Mouse (Mus musculus) kidney, adult 9 months (tissue): ENCODE data around the gene Carns1.

Experiments
- DNase-seq: peaks from one replicate; pipeline ENCODE4 v3.0.0; 2022

The Carns1 gene

GRCm38 (mm10) chr19:4201291-4201909 is 26.1 kb upstream of the Carns1 start, which contains the start of gene Rad9a:
Rad9a (minus strand) TSS chr19:4201662.
- DNase-seq: peak; percentile 98

- no peak for DNase-seq
These were observed 21.9 kb upstream of the Carns1 start for GRCm38 (mm10) chr19:4197180-4197579.

DNA sequence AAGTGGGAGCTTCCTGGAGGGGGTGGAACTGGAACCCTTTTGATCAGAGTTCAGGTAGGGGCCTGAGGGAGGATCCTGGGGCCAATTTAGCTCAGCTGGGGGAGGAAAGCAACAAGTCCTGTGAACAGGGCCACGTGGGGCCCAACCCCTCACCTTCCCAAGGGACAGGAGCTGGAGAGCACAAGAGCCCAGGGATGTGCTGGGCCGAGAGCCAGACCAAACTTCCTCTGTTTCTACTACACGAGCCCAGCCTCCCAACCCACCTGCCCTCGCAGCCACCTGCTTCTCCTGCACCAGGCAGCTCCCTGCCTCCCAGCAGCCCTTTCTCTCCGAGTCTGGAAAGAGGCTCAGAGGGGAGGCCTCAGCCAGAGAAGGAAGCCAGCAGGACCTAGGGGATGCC is 21.3 kb upstream of the Carns1 start:
- DNase-seq: no peak

DNA sequence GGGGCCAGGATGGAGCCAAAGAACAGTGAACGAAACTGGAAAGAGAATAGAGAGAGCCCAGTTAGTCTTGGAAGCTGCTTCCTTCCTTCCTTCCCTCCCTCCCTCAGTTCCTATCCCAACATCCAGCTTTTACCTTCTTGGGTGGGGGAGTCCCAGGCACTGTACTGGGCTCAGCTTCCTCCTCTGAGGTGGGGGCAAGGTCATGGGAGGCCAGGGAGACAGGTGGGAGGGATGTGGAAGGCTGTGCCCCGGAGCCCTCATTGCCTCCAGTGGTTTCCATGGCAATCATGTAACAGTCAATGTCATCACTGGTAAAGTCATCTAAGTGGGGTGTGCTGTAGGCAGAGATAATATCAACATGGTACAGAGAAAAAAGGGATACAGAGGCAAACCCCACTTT is 20.8 kb upstream of the Carns1 start:
- no peak for DNase-seq

GRCm38 (mm10) chr19:4194776-4195650 is 19.7 kb upstream of the Carns1 start:
- no peak for DNase-seq

- DNase-seq: no peak
These were observed 18.9 kb upstream of the Carns1 start for GRCm38 (mm10) chr19:4194021-4194724.

DNA sequence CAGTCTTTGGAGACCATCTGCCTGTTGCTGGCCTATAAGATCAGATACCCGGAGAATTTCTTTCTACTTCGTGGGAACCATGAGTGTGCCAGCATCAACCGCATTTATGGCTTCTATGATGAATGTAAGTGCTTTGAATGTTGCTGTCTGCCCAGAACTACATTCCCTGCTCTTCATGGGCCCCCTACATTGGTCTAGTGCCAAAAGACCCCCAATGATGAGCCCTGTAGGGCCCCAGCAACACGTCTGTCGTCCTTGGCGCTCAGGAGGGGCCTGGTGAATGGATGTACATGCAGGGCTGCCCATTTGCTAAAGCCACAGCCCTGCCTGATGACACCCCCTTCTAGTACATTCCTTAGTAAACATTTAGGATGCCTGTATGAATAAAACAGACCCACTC is 17.9 kb upstream of the Carns1 start:
- no peak for DNase-seq

GRCm38 (mm10) chr19:4192251-4192985 is 17.1 kb upstream of the Carns1 start:
- DNase-seq: no peak

DNA sequence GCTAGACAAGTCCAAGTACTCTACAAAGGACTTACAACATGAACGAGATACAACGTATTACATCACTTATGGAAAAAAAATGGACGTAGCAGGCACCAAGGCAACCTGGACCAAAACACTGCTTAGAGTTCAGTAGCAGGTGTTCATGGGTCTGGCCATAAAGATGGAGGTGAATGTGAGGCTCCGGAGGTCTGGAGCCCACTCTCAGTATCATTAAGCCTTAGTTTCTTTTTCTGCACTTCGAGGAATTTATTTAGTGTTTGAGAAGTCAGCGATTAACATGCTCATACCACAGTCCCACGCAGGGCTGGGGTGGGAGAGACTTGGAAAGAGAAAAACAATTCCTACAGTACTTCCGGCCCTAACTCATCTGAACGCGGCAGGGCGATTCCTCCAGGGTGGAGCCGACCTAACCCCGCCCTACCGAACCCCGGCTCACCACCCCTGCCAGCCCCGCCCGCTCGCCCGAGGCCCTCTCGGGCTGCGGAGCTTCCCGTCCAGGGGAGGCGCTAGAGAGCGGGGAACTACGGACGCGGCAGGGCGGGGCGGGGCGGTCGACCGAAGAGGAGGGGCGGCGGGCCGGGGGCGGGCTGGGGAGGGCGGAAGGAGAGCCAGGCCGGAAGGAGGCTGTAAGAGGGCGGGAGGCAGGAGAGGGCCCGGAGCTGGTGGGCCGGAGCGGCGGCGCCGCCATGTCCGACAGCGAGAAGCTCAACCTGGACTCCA is 16.4 kb upstream of the Carns1 start, which contains the start of gene Ppp1ca:
TSS of gene Ppp1ca (plus strand) at position 538 of the 723 bp plus-strand sequence.
- DNase-seq: peak; percentile 93

- DNase-seq: peak; percentile 49
These were observed 15.6 kb upstream of the Carns1 start, which contains the start of gene Tbc1d10c for GRCm38 (mm10) chr19:4190831-4191334. Tbc1d10c (minus strand) TSS chr19:4191284.

DNA sequence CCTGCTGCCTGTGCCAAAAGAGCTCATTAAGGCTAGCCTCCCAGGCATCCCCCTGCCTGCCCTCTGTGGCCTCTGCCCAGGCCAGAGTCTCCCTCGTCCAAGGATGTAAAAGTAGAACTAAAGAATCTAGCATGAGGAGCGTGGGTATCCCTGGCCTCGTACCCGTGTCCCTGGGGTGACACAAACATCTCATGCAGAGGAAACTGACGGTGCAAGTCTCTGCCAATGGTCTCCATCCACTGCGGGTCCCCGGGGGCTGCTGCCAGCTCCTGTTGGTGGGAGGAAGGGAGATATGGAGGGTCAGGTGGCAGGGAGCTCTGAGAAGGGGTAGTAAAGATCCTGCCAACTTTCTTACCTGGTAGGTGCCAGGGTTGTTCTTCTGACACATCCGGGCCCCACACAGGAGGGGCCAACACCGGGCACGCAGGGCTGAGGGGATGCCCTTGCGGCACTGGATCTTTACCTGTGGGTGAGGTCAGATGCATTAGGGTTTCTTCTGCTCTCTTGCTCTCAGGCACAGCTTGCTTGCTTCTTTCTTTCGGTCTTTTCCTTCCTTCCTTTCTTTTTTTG is 13.9 kb upstream of the Carns1 start:
- no peak for DNase-seq

DNA sequence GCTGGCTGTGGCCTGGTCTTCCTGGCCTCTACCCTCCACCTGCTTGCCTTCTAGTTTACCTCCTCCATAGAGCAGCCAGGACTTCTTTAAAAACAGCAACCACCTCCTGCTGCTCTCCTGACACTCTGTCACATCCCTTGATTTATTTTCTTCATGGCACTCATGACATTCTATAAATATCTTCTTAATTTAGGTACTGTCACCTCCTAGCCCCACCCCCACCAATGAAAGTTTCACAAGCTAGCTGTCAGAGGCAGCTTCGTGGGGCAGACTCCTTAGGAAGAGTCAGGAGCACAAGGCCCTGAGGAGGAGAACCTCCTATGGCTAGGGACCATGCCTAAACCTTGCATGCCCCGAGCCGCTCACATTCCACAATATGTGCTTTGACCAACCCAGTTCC is 12.0 kb upstream of the Carns1 start:
- no peak for DNase-seq

- DNase-seq: no peak
These were observed 10.0 kb upstream of the Carns1 start for GRCm38 (mm10) chr19:4184976-4185975.

DNA sequence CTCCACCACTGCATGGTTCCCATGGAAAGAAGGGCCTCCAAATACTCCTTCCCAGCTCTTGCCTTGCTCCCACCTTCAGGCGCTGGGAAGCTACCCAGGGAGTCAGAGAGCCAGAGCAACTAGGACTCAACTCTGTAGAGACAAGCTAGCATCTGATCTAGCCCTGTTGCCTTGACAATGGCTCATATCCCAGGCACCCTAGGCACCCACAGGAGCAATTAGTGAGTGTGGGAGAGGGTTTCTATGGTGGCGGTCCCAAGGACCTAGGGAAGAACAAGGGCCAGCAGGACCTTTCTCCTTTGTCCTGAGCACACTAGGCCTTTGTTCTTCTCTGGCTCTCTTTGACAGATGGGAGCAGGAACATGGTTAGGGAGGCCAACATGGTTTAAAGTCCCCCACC is 8.4 kb upstream of the Carns1 start:
- no peak for DNase-seq

GRCm38 (mm10) chr19:4181892-4182291 is 6.6 kb upstream of the Carns1 start:
- no peak for DNase-seq

- no peak for DNase-seq
These were observed 5.1 kb upstream of the Carns1 start for GRCm38 (mm10) chr19:4180411-4180810.

- no peak for DNase-seq
These were observed 2.4 kb downstream of the Carns1 start for GRCm38 (mm10) chr19:4172925-4173324.

GRCm38 (mm10) chr19:4171393-4172290 is 3.6 kb downstream of the Carns1 start:
- DNase-seq: no peak
